Mouse (Mus musculus): ENCODE data around the gene Gm37240.

DNA sequence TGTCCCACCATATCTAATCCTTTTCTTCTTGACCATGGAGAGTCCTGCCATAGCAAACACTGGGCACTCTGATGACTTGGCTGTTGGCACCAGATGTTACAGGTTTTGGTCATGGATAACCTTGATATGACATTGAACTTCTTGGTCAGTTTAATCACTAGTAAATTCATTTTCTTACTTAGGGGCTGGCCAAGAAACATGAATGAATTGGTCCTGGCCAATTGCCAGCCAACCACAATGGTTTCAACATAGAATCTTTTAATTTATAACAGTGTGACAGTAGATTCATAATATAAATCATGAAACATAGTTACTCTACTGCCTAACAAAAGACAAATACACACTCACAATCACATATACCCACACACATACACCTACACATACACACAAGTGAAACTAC is 501.9 kb downstream of the Gm37240 start:
- TF ChIP-seq CTCF (IDR thresholded peaks at IDR 0.05; ENCODE audit: borderline replicate concordance, insufficient read depth, low read depth, low read length) = no peak
- no peak for TF ChIP-seq POLR2A (IDR thresholded peaks at IDR 0.05; ENCODE audit: borderline replicate concordance, insufficient read depth, low read length)
